Mouse (Mus musculus) activated CD4-positive, CD25-positive, alpha-beta regulatory T cell, adult 4 months (primary cell): ENCODE measurements around the gene Ntn5. TPM values are rescaled to one million over a fixed set of nuclear protein-coding genes. Genes with fewer than 3 reads are reported as not detected.

Source experiments
- ATAC-seq: one replicate; pipeline ENCODE4 v1.8.0; 2017
- polyA plus RNA-seq, 2 experiments: library from polyadenylated mRNA; unstranded; fragments of 100-300 nt; shearing (Covaris generic); gene quantifications; one replicate each; pipeline ENCODE4 v1.2.1; 2017

Gene Ntn5
- polyA plus RNA-seq, 2 experiments from 2014 or later: not detected

GRCm38 (mm10) chr7:45700301-45701015 is 16.6 kb downstream of the Ntn5 start:
- no peak for ATAC-seq

GRCm38 (mm10) chr7:45701072-45701471 is 17.2 kb downstream of the Ntn5 start:
- ATAC-seq: no peak

- no peak for ATAC-seq
Observed at GRCm38 (mm10) chr7:45701607-45702006, 17.8 kb downstream of the Ntn5 start.

GRCm38 (mm10) chr7:45702316-45702715 is 18.5 kb downstream of the Ntn5 start:
- ATAC-seq: no peak

- ATAC-seq: no peak
Observed at GRCm38 (mm10) chr7:45702809-45703520, 19.1 kb downstream of the Ntn5 start.

- ATAC-seq: no peak
Observed at GRCm38 (mm10) chr7:45703521-45704033, 19.8 kb downstream of the Ntn5 start.

GRCm38 (mm10) chr7:45704046-45704559 is 20.3 kb downstream of the Ntn5 start:
- no peak for ATAC-seq

- ATAC-seq: peak; percentile 79
Observed at GRCm38 (mm10) chr7:45704730-45705442, 21.1 kb downstream of the Ntn5 start, which contains the start of gene Dbp. Gene Dbp (plus strand): TSS chr7:45705088.

- ATAC-seq: no peak
Observed at GRCm38 (mm10) chr7:45705443-45705864, 21.6 kb downstream of the Ntn5 start.

- no peak for ATAC-seq
Observed at GRCm38 (mm10) chr7:45705873-45706281, 22.1 kb downstream of the Ntn5 start.

- ATAC-seq: no peak
Observed at GRCm38 (mm10) chr7:45706721-45707241, 23.0 kb downstream of the Ntn5 start.

- peak; percentile 23 for ATAC-seq
Observed at GRCm38 (mm10) chr7:45707375-45707967, 23.6 kb downstream of the Ntn5 start.

GRCm38 (mm10) chr7:45708221-45708761 is 24.5 kb downstream of the Ntn5 start:
- no peak for ATAC-seq

GRCm38 (mm10) chr7:45709036-45709435 is 25.2 kb downstream of the Ntn5 start:
- ATAC-seq: no peak

- no peak for ATAC-seq
Observed at GRCm38 (mm10) chr7:45709677-45710355, 26.0 kb downstream of the Ntn5 start.

GRCm38 (mm10) chr7:45710477-45711191 is 26.8 kb downstream of the Ntn5 start:
- ATAC-seq: no peak

- ATAC-seq: no peak
Observed at GRCm38 (mm10) chr7:45711316-45712021, 27.6 kb downstream of the Ntn5 start.

GRCm38 (mm10) chr7:45712022-45712757 is 28.4 kb downstream of the Ntn5 start:
- ATAC-seq: no peak

GRCm38 (mm10) chr7:45713396-45713795 is 29.6 kb downstream of the Ntn5 start:
- ATAC-seq: no peak
